ENCODE assay signal across 35 mouse cellular contexts in genomic region chr2:120203742-120204141, GRCm38 (mm10). TPM values are rescaled to one million over a fixed set of nuclear protein-coding genes. Genes with fewer than 3 reads are reported as not detected.
DNase-seq lines count a peak whose midpoint lies in the region; ATAC-seq lines count a peak whose summit lies in the region.
"Had no signal": no experiment of that assay in that cellular context is flagged by ENCODE, and none has a peak within 500 bp of the region (broad histone marks: within the 10 kb centered on the region; RNA-seq: fewer than 3 reads in every experiment).

No protein-coding gene starts in this region.

- no peak overlapping the region for H3K9ac ChIP-seq in heart, embryonic 11.5 days (ENCODE audit: low read depth, low read length)
- H3K9ac ChIP-seq: hindbrain, embryonic 15.5 days; limb, embryonic 12.5 days; liver, embryonic 15.5 days; lung, embryonic 14.5 days; neural tube, embryonic 15.5 days had no signal

- H3K4me1 ChIP-seq in heart, embryonic 11.5 days (ENCODE audit: control insufficient read depth, insufficient read depth, low read length) = no peaks in the 10 kb centered on the region
- H3K4me1 ChIP-seq: hindbrain, embryonic 10.5 days; hindbrain, embryonic 15.5 days; limb, embryonic 12.5 days; liver, embryonic 15.5 days; neural tube, embryonic 15.5 days had no signal

- peak; percentile 26 to 30 for DNase-seq in cerebellum, postnatal 25 days
- no peak for DNase-seq in cerebellum, postnatal 4 days (ENCODE audit: low spot score in 2 of 2)
- DNase-seq in heart, adult 11 months = peak; percentile 87
- no peak for DNase-seq in heart, postnatal 4 days
- peak; percentile 13 to 18 for DNase-seq in heart, postnatal 10 days
- DNase-seq: adrenal gland, postnatal 10 days; cerebellum, adult 11-12 months; cerebellum, adult 9-11 months; kidney, adult 11 months; kidney, postnatal 14 days; layer of hippocampus, adult 9-11 months; lung, embryonic 14.5 days; lung, postnatal 14 days; midbrain, embryonic 14.5 days; right cerebral cortex, adult 18-20 months; thymus, adult 18-20 months; thymus, postnatal 25 days had no signal

- no peak for ATAC-seq in heart, embryonic 11.5 days (replicated peaks; ENCODE audit: insufficient number of reproducible peaks, low FRiP score, low TSS enrichment)
- no peak for ATAC-seq in CD4-positive, CD25-positive, alpha-beta regulatory T cell, adult 4 months
- ATAC-seq: forebrain, embryonic 14.5 days; inflammation-experienced regulatory T-cells, adult 6 months; Patski had no signal

- no peak overlapping the region for H3K4me2 ChIP-seq in heart, embryonic 11.5 days
- H3K4me2 ChIP-seq: hindbrain, embryonic 15.5 days; limb, embryonic 12.5 days; liver, embryonic 15.5 days; lung, embryonic 14.5 days; neural tube, embryonic 15.5 days had no signal

- WGBS in heart, embryonic 11.5 days (ENCODE audit: insufficient replicate concordance) = 58% methylated on average over 3 of the region's 3 CpGs

- no peak overlapping the region for H3K4me3 ChIP-seq in heart, embryonic 11.5 days (ENCODE audit: low read depth, low read length)
- H3K4me3 ChIP-seq: hindbrain, embryonic 10.5 days; hindbrain, embryonic 15.5 days; left cerebral cortex, adult 2 months; limb, embryonic 12.5 days; liver, embryonic 15.5 days; neural tube, embryonic 15.5 days had no signal

- intact Hi-C loops in heart, postnatal 10 days (cut with DNase I) = loop anchor here (5.0 kb wide), 1 partner anchor 39 kb away; no protein-coding TSS in a partner anchor

- no peak overlapping the region for H3K27ac ChIP-seq in heart, embryonic 11.5 days (ENCODE audit: low read depth, low read length)
- H3K27ac ChIP-seq: hindbrain, embryonic 10.5 days; hindbrain, embryonic 15.5 days; left cerebral cortex, adult 2 months; limb, embryonic 12.5 days; liver, embryonic 15.5 days; neural tube, embryonic 15.5 days; stomach, postnatal 0 days had no signal

- H3K27me3 ChIP-seq in heart, embryonic 11.5 days (ENCODE audit: control insufficient read depth, insufficient read depth, low read length) = no peaks in the 10 kb centered on the region
- H3K27me3 ChIP-seq: hindbrain, embryonic 15.5 days; limb, embryonic 12.5 days; liver, embryonic 15.5 days; neural tube, embryonic 15.5 days had no signal

- H3K36me3 ChIP-seq in heart, embryonic 11.5 days (ENCODE audit: control insufficient read depth, insufficient read depth, low read length) = no peaks in the 10 kb centered on the region
- H3K36me3 ChIP-seq: hindbrain, embryonic 10.5 days; hindbrain, embryonic 15.5 days; limb, embryonic 12.5 days; liver, embryonic 15.5 days; neural tube, embryonic 15.5 days had no signal

- H3K9me3 ChIP-seq in heart, embryonic 11.5 days (replicated peaks; ENCODE audit: control insufficient read depth, low read length) = no peaks in the 10 kb centered on the region
- H3K9me3 ChIP-seq: hindbrain, embryonic 10.5 days; hindbrain, embryonic 15.5 days; limb, embryonic 12.5 days; liver, embryonic 15.5 days; neural tube, embryonic 15.5 days had no signal

RNA-seq across cellular contexts. Expression of gene Pla2g4e, which starts 41.4 kb away (rescaled TPM):
- total RNA-seq in heart, postnatal 4 days (2021) = 1 to 10 TPM; 3.0 to 3.8 TPM
- total RNA-seq in heart, postnatal 10 days (2021) = 1 to 10 TPM; 1.8 to 3.2 TPM
- polyA plus RNA-seq in heart, embryonic 11.5 days (2014; fragmentation: Nextera tagmentation; extraction: Ambion mirVana) = 0.49 and 0.62 TPM in 2 replicates
- not detected for polyA plus RNA-seq in CD4-positive, CD25-positive, alpha-beta regulatory T cell, adult 4 months (2017; shearing (Covaris generic))
- total RNA-seq: liver, adult 2 months; MEL; monocyte, adult 5-6 weeks had no signal
- polyA plus RNA-seq: embryonic facial prominence, embryonic 11.5 days; inflammation-experienced regulatory T-cells, adult 6 months; kidney, embryonic 14.5 days; liver, adult 2 months; liver, embryonic 15.5 days; lung, embryonic 14.5 days; spleen, adult 2 months had no signal

RNA-seq across cellular contexts. Expression of gene Ehd4, which starts 49.3 kb away (rescaled TPM):
- 100 to 1,000 TPM; 461 to 503 TPM for total RNA-seq in heart, postnatal 4 days (2021)
- total RNA-seq in heart, postnatal 10 days (2021) = 100 to 1,000 TPM; 514 to 538 TPM
- 97.3 and 113 TPM in 2 replicates for polyA plus RNA-seq in heart, embryonic 11.5 days (2014; fragmentation: Nextera tagmentation; extraction: Ambion mirVana)
- 1 to 10 TPM; 6.6 to 8.5 TPM for polyA plus RNA-seq in CD4-positive, CD25-positive, alpha-beta regulatory T cell, adult 4 months (2017; shearing (Covaris generic))

Comparison
In these comparisons a context has a peak if more than half of its experiments do, and no peak if none do; other contexts are left out.
1. DNase-seq: peak in cerebellum, postnatal 25 days (2 of 2), heart, adult 11 months (single experiment) and heart, postnatal 10 days (2 of 2); none in cerebellum, postnatal 4 days (0 of 2) and heart, postnatal 4 days (single experiment).